Mouse (Mus musculus) CD4-positive naive resting alpha-beta T cell, adult 57 days (primary cell): Measurements from ENCODE around the gene Zscan12. TPM values are rescaled to one million over a fixed set of nuclear protein-coding genes. Genes with fewer than 3 reads are reported as not detected.

Experiments used
- total RNA-seq: library from RNA; stranded (reverse); gene quantifications from one replicate; pipeline ENCODE4 v1.2.4, GENCODE M21; 2023

Gene Zscan12
- total RNA-seq: 6.0 TPM

GRCm38 (mm10) chr13:21362621-21363248 is at the start of gene Zscan12:
Gene Zscan12 (plus strand): TSS chr13:21362820.

DNA sequence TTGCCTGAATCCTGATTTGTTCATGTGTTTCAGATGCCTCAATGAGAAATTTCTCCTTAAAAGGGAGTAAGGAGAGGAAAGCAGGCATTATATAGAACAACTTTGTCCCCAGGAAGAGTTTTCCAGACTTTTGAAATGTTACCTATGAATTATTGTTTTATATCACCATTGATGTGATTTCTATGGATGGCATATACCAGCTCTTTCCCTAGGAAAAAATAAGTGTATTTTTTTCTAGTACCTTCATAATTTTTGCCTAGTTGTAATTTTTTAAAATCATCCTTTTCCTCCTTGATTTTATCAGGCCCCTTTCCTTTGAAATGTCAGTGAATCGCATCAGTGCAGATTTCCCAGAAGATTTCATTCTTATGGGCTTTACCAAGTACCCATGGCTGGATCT is 16.0 kb upstream of the Zscan12 start, which contains the start of gene Olfr1367:
TSS of gene Olfr1367 (plus strand) at position 301 of the 400 bp plus-strand sequence.

DNA sequence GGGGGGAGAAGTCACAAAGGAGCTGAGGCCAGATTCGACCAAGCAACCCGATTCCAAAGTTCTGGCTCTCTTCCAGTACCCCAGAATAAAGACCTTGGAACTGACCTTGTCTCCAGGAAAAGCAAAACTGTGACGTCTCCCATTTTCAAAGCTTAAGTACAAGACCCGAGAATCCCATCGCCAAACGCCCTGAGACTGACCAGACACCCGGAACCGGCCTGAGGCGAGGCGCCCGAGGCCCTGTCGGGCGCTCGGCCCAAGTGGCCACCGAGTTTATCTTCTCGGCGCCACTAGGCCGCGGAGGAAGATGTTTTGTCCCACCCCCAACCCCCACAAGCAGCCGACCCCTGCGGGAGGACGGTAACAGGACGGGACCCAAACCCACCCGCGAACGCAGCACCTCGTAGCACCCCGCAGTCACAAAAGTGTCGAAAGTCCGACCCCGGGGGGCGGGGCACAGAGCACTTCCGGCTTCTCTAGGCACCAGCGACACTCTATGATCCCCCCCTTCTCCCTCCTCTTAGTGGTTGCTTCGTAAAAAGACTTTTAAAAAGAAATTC is 39.7 kb downstream of the Zscan12 start, which contains the start of gene Zkscan3:
TSS of gene Zkscan3 (minus strand) at position 469 of the 560 bp plus-strand sequence.

Other genes starting within 250 kb of the Zscan12 start
- not detected for gene Olfr263, start 233.2 kb upstream of the Zscan12 start, total RNA-seq
- not detected for gene Olfr1368, start 217.0 kb upstream of the Zscan12 start, total RNA-seq
- gene Trim27, start 183.4 kb upstream of the Zscan12 start, total RNA-seq: 80.0 TPM
- not detected for gene Gpx5, start 70.1 kb upstream of the Zscan12 start, total RNA-seq
- not detected for gene Gpx6, start 50.7 kb upstream of the Zscan12 start, total RNA-seq
- not detected for gene Olfr1367, start 15.9 kb upstream of the Zscan12 start, total RNA-seq
- 57.3 TPM for gene Zkscan3, start 39.9 kb downstream of the Zscan12 start, total RNA-seq
- not detected for gene Pgbd1, start 78.2 kb downstream of the Zscan12 start, total RNA-seq
- gene Zscan26, start 90.9 kb downstream of the Zscan12 start, total RNA-seq: 58.2 TPM
- gene Nkapl, start 105.7 kb downstream of the Zscan12 start, total RNA-seq: not detected
- gene Zkscan4, start 116.1 kb downstream of the Zscan12 start, total RNA-seq: not detected
- gene Gm10065, start 116.6 kb downstream of the Zscan12 start, total RNA-seq: not detected
- 5.1 TPM for gene AK157302, start 132.4 kb downstream of the Zscan12 start, total RNA-seq
- 17.7 TPM for gene Gm11273, start 138.6 kb downstream of the Zscan12 start, total RNA-seq
- 9.6 TPM for gene Zkscan8, start 168.3 kb downstream of the Zscan12 start, total RNA-seq
- not detected for gene Olfr1366, start 180.0 kb downstream of the Zscan12 start, total RNA-seq
- not detected for gene Olfr1535, start 197.1 kb downstream of the Zscan12 start, total RNA-seq
- gene Olfr1364, start 218.9 kb downstream of the Zscan12 start, total RNA-seq: not detected